ENCODE assay signal across 7 mouse cellular contexts in the genomic region with DNA sequence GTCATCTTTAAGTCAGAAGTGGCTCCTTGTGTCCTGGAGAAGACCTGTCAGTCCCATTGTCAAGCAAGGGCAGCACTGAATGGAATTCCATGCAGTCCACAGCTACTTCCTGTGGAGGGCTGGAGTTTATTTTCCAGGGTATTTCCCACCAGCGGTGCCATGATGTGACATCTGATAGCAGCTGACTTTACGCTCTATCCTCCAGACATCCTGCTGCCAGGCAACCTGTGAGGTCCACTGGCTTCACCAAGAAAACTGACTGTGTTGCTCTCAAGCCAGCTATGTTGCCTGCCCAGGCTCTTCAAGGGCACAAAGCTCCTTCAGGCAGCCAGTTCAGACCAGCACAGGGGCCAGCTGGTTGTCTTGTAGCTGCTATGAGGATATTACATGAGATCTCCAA.
DNase-seq lines count a peak whose midpoint lies in the region; ATAC-seq lines count a peak whose summit lies in the region.

No protein-coding gene starts in this region.

- H3K4me2 ChIP-seq in midbrain, embryonic 13.5 days (replicated peaks) = no peak overlapping the region
- no peak overlapping the region for H3K4me2 ChIP-seq in embryonic facial prominence, embryonic 14.5 days (ENCODE audit: low read depth, low read length)

- 76% methylated on average over 2 of the region's 2 CpGs for WGBS in midbrain, embryonic 10.5 days
- WGBS in midbrain, embryonic 13.5 days = 65% methylated on average over 2 of the region's 2 CpGs
- WGBS in embryonic facial prominence, embryonic 14.5 days = 25% methylated on average over 2 of the region's 2 CpGs

- H3K4me3 ChIP-seq in midbrain, embryonic 10.5 days = no peak overlapping the region
- no peak overlapping the region for H3K4me3 ChIP-seq in midbrain, embryonic 13.5 days (replicated peaks)
- H3K4me3 ChIP-seq in embryonic facial prominence, embryonic 14.5 days (ENCODE audit: low read depth, low read length) = no peak overlapping the region

- no peak for ATAC-seq in midbrain, embryonic 13.5 days
- no peak for ATAC-seq in embryonic facial prominence, embryonic 14.5 days (ENCODE audit: low read depth)
- no peak for ATAC-seq in erythroid progenitor cell, adult 5-6 weeks (replicated peaks; ENCODE audit: low FRiP score, poor library complexity, severe bottlenecking)

- H3K36me3 ChIP-seq in midbrain, embryonic 10.5 days = no peaks in the 10 kb centered on the region
- no peaks in the 10 kb centered on the region for H3K36me3 ChIP-seq in midbrain, embryonic 13.5 days
- H3K36me3 ChIP-seq in embryonic facial prominence, embryonic 14.5 days (ENCODE audit: control insufficient read depth, insufficient read depth, low read length) = no peaks in the 10 kb centered on the region

- no peak overlapping the region; the same call in 1 of the 2 replicates for H3K27ac ChIP-seq in midbrain, embryonic 10.5 days (replicated peaks)
- H3K27ac ChIP-seq in midbrain, embryonic 13.5 days = no peak overlapping the region
- H3K27ac ChIP-seq in embryonic facial prominence, embryonic 14.5 days (replicated peaks; ENCODE audit: low read depth, low read length) = peak overlapping the region; percentile 61; the same call in 1 of the 2 replicates

- DNase-seq in midbrain, embryonic 10.5 days (ENCODE audit: low spot score) = peak; percentile 23
- DNase-seq in embryonic facial prominence, embryonic 14.5 days (ENCODE audit: low spot score) = peak; percentile 65
- DNase-seq in kidney, postnatal 25 days = peak; percentile 11 to 51
- DNase-seq in yolk sac, embryonic 10.5 days (ENCODE audit: low spot score) = peak; percentile 14
- DNase-seq in layer of hippocampus, adult 18-20 months (ENCODE audit: low spot score in 2 of 2) = no peak

- no peaks in the 10 kb centered on the region for H3K9me3 ChIP-seq in midbrain, embryonic 10.5 days (replicated peaks)
- H3K9me3 ChIP-seq in midbrain, embryonic 13.5 days = no peaks in the 10 kb centered on the region
- no peaks in the 10 kb centered on the region for H3K9me3 ChIP-seq in embryonic facial prominence, embryonic 14.5 days (ENCODE audit: control insufficient read depth, low read length)

- peaks cover 32% of the 10 kb centered on the region for H3K4me1 ChIP-seq in midbrain, embryonic 10.5 days
- H3K4me1 ChIP-seq in midbrain, embryonic 13.5 days (replicated peaks) = peaks cover 16% of the 10 kb centered on the region; the same call in 1 of the 2 replicates
- H3K4me1 ChIP-seq in embryonic facial prominence, embryonic 14.5 days (ENCODE audit: control insufficient read depth, insufficient read depth, low read length) = peaks cover 26% of the 10 kb centered on the region

- no peak overlapping the region for H3K9ac ChIP-seq in midbrain, embryonic 13.5 days (replicated peaks)
- H3K9ac ChIP-seq in embryonic facial prominence, embryonic 14.5 days (ENCODE audit: low read depth, low read length) = no peak overlapping the region

- no peaks in the 10 kb centered on the region for H3K27me3 ChIP-seq in midbrain, embryonic 10.5 days (ENCODE audit: low read depth, poor library complexity, severe bottlenecking)
- H3K27me3 ChIP-seq in midbrain, embryonic 13.5 days = no peaks in the 10 kb centered on the region
- no peaks in the 10 kb centered on the region for H3K27me3 ChIP-seq in embryonic facial prominence, embryonic 14.5 days (replicated peaks; ENCODE audit: control insufficient read depth, insufficient read depth, low read length)

Comparison
In these comparisons a context has a peak if more than half of its experiments do, and no peak if none do; other contexts are left out.
1. DNase-seq: peak in midbrain, embryonic 10.5 days (single experiment), embryonic facial prominence, embryonic 14.5 days (single experiment), kidney, postnatal 25 days (2 of 2) and yolk sac, embryonic 10.5 days (single experiment); none in layer of hippocampus, adult 18-20 months (0 of 2).